Mouse (Mus musculus) limb, embryonic 11.5 days (tissue): Measurements from ENCODE around the gene Pan2. TPM values are rescaled to one million over a fixed set of nuclear protein-coding genes. Genes with fewer than 3 reads are reported as not detected.
A peak's percentile ranks its signal among the peaks of the same experiment; 100 is the strongest.
"Not testable (repeated sequence)": the region's sequence is repeated elsewhere in the genome, so short reads cannot be mapped to it uniquely, and the experiment has no call there.

Experiments
- ATAC-seq: fragments of 200-750 bp; cut with Nextera tagmentation; 2 replicates; pipeline ENCODE4 v1.8.0; 2017; ENCODE audit warnings: low read depth; ENCODE audit not compliant: insufficient number of reproducible peaks, low FRiP score, low TSS enrichment
- DNase-seq: peaks from one replicate; pipeline ENCODE4 v3.0.0-alpha.2; 2015; ENCODE audit warnings: low spot score
- H3K27ac ChIP-seq: fragments of 300-500 bp; sonication (generic); replicated peaks from 2 replicates; pipeline ENCODE4 v1.5.1; 2014; ENCODE audit warnings: low read depth, mild to moderate bottlenecking, low read length
- H3K27me3 ChIP-seq: fragments of 300-500 bp; sonication (generic); 2 replicates; pipeline ENCODE4 v1.6.1; 2014; ENCODE audit warnings: mild to moderate bottlenecking, low read length, mixed read lengths; ENCODE audit not compliant: control insufficient read depth, insufficient read depth
- H3K36me3 ChIP-seq: fragments of 300-500 bp; sonication (generic); 2 replicates; pipeline ENCODE4 v1.6.1; 2014; ENCODE audit warnings: mild to moderate bottlenecking, low read length, moderate library complexity, mixed read lengths; ENCODE audit not compliant: control insufficient read depth, insufficient read depth
- H3K4me1 ChIP-seq: fragments of 300-500 bp; sonication (generic); 2 replicates; pipeline ENCODE4 v1.6.1; 2014; ENCODE audit warnings: low read length, mixed read lengths; ENCODE audit not compliant: control insufficient read depth, insufficient read depth
- H3K4me2 ChIP-seq: fragments of 300-500 bp; sonication (generic); 2 replicates; pipeline ENCODE4 v1.6.1; 2014; ENCODE audit warnings: low read depth, mild to moderate bottlenecking, moderate library complexity; ENCODE audit not compliant: severe bottlenecking
- H3K4me3 ChIP-seq: fragments of 300-500 bp; sonication (generic); 2 replicates; pipeline ENCODE4 v1.5.1; 2014; ENCODE audit warnings: low read depth, low read length
- H3K9ac ChIP-seq: fragments of 300-500 bp; sonication (generic); 2 replicates; pipeline ENCODE4 v1.6.1; 2014; ENCODE audit warnings: mild to moderate bottlenecking, low read length
- H3K9me3 ChIP-seq: fragments of 300-500 bp; sonication (generic); 2 replicates; pipeline ENCODE4 v1.6.1; 2016; ENCODE audit warnings: low read length; ENCODE audit not compliant: control insufficient read depth
- WGBS: fragments of 180-500 bp; shearing (Covaris S2); extraction: QIAGEN DNeasy Blood & Tissue Kit; methylation state at CpG from one replicate; pipeline ENCODE4 v1.1.7; 2014; 5-methylcytosine and 5-hydroxymethylcytosine counted together
- polyA plus RNA-seq: library from polyadenylated mRNA; unstranded; fragments of >200 nt; fragmentation: Nextera tagmentation; extraction: Ambion mirVana; gene quantifications from 2 replicates; pipeline ENCODE4 v1.2.1, GENCODE M21; 2014

Gene Pan2
- polyA plus RNA-seq, 1 experiment from 2014 or later = 38.7 TPM

DNA sequence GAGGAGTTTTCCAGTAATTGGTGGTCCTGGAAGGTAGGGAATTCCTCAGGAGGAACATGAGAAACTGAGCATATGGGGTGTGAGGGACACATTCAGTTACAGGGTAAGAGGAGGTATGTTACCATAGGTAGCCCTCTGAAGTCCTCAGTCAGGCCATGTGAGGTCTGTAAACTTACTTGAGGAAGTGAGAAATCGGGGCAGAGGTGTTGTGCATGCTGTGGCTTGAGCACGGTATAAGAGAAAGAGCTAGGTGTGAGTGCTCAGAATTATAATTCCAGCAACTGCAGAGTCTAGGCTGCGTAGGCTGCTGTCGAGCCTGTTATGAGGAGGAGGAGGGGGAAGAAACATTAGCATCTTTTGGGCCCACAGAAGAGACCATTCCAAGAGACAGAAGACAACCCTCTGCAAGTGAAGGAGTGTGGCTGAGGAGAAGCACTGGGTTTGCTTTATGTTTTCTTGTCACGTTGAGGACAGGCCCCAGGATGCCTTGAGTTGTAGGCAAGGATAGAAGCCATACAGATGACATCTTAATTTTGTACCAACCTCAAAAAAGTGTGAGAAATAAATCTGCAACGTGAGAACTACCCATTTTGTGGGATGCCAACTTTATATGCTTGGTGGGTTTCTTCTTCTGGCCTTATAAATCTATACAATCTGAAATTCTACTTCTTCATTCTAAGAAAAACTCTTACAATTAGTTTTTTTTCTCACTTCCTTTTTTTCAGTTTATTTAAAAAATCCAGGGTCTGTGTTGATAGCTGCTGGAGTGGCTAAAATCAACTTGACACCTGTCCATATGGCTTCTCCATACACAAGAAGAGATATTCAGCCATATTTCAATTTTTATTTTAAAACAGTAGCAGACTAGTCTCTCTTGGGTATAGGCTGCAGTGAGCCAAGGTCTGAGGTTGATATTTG is 39.5 kb upstream of the Pan2 start:
- Histone ChIP-seq H3K9me3 (no peaks in the 10 kb centered on the region), H3K4me2 (no peak overlapping the region), H3K4me3 (no peak overlapping the region), H3K4me1 (no peaks in the 10 kb centered on the region), H3K36me3 (no peaks in the 10 kb centered on the region), H3K9ac (no peak overlapping the region), H3K27ac (no peak overlapping the region), H3K27me3 (no peaks in the 10 kb centered on the region)
- DNase-seq = no peak
- WGBS = 80% methylated on average over 6 of the region's 6 CpGs
- no peak for ATAC-seq

DNA sequence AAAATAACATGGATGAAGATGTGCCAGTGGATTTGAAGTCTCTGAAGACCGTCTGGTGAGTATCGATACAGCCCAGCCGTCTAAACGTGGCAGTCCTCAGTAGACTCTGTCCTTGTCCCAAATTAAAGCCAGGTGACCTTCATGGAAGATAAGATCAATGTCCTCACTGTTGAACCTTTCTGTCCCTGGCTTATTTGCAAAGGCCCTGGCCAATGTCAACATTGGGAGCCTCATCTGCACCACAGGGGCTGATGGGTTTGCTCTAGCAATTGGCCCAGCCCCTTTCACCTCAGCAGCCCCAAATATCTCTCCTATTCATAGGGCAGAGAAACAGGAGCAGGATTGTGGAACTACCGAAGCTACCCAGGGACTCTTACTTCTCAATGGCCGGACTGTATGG is 34.8 kb upstream of the Pan2 start, which contains the start of gene Apof:
Gene Apof (plus strand): TSS at position 301 of the 400 bp plus-strand sequence.
- no peaks in the 10 kb centered on the region for H3K4me1 ChIP-seq
- H3K4me3 ChIP-seq = no peak within 1 kb of the TSS
- 76% methylated on average over 6 of the region's 6 CpGs for WGBS
- no peak within 1 kb of the TSS for H3K27ac ChIP-seq
- ATAC-seq (no peak), DNase-seq (no peak)
- H3K36me3 ChIP-seq = no peaks in the 10 kb centered on the region
- H3K9ac ChIP-seq = no peak within 1 kb of the TSS
- H3K27me3 ChIP-seq = no peaks in the 10 kb centered on the region
- H3K4me2 ChIP-seq = no peak within 1 kb of the TSS
- no peaks in the 10 kb centered on the region for H3K9me3 ChIP-seq

DNA sequence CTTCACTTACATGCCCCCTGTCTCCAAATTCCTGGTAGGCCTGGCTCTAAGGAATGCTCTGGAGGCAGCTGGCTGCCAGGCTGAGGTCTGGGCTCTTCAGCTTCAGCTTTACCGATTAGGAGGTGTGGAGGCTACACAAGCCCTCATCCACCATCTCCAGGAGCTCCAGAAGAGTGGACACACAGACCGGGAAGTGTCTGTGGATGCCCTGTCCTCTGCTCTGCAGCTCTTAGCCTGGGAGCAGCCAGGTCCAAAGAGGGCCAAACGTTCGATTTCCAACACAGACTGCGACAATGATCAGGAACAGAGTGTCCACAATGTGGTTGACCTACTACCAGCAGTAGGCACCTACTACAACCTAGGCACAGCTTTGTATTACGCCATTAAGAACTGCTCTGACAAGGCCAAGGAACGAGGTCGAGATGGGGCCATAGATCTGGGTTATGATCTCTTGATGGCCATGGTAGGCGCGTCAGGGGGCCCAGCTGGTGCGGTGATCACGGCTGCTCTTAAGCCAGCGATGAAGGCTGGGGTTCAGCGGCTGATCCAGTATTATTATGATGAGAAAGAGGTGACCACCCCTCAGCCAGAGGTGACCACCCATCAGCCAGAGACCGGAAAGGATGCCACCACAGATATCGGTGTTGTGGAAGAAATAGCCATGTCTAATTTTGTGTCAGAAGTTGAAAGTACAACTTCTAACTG is 33.8 kb upstream of the Pan2 start:
- ATAC-seq (no peak), DNase-seq (no peak)
- Histone ChIP-seq H3K36me3 (no peaks in the 10 kb centered on the region), H3K9me3 (no peaks in the 10 kb centered on the region), H3K4me1 (no peaks in the 10 kb centered on the region), H3K4me2 (no peak overlapping the region), H3K27ac (no peak overlapping the region), H3K4me3 (no peak overlapping the region), H3K9ac (no peak overlapping the region), H3K27me3 (no peaks in the 10 kb centered on the region)
- 89% methylated on average over 16 of the region's 16 CpGs for WGBS

DNA sequence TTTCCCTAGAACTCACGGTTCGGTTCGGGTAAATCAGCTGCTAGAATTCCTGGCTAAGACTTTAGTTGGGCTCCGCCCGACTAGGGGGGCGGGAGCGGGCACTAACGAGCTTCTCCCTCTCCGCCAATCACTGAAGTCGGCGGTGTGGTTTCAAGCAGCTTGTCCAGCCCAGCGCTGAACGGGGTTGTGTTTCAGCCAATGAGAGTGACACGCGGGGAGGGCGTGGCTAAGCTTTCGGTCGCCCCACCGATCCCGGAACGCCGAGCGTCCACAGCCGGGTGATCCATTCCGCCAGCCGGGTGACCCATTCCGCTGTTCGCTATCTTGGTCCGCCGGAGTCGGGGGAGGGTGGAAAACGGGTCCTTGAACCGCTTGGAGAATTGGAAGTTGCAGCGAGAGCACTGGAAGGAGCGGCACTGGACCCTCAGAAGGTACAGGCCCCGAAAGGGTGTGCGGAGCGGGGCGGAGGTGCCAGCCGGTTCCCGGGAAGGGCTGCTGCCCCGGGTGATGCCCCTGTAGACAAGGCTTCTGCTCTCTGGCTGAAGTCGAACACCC is 32.8 kb upstream of the Pan2 start, which contains the start of gene Stat2:
Gene Stat2 (plus strand): TSS at position 273 of the 555 bp plus-strand sequence.
- peak within 1 kb of the TSS; percentile 69 for H3K4me3 ChIP-seq
- peak; percentile 96 for ATAC-seq
- H3K36me3 ChIP-seq = no peaks in the 10 kb centered on the region
- no peaks in the 10 kb centered on the region for H3K27me3 ChIP-seq
- no peaks in the 10 kb centered on the region for H3K9me3 ChIP-seq
- WGBS = under 1% methylated on average over 43 of the region's 43 CpGs
- peak within 1 kb of the TSS; percentile 23; the same call in 1 of the 2 replicates for H3K27ac ChIP-seq
- no peaks in the 10 kb centered on the region for H3K4me1 ChIP-seq
- DNase-seq = peak; percentile 96
- peak within 1 kb of the TSS; percentile 75 for H3K9ac ChIP-seq
- peak within 1 kb of the TSS; percentile 57 for H3K4me2 ChIP-seq

DNA sequence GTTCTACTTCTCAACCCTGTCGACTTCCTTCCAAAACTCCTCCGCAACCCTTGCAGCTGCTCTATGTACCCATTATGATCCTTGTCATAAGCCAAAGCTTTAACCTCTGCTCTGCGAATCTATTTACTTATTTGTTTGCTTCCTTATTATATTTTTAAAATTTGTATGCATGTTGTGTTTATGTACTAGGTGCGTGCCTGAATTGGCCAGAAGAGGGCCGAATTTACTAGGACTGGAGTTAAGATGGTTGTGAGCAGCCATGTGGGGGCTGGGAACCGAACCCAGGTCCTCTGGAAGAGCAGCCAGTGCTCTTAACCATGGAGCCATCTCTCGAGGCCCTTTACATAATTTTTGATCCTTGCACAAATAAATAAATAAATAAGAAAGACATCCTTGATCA is 32.3 kb upstream of the Pan2 start:
- Histone ChIP-seq H3K27ac (peak overlapping the region; percentile 23; the same call in 1 of the 2 replicates), H3K36me3 (no peaks in the 10 kb centered on the region), H3K9ac (peak overlapping the region; percentile 75), H3K4me1 (no peaks in the 10 kb centered on the region), H3K27me3 (no peaks in the 10 kb centered on the region), H3K9me3 (no peaks in the 10 kb centered on the region), H3K4me3 (peak overlapping the region; percentile 69), H3K4me2 (peak overlapping the region; percentile 57)
- DNase-seq = no peak
- WGBS = 41% methylated on average over 7 of the region's 7 CpGs
- no peak for ATAC-seq

DNA sequence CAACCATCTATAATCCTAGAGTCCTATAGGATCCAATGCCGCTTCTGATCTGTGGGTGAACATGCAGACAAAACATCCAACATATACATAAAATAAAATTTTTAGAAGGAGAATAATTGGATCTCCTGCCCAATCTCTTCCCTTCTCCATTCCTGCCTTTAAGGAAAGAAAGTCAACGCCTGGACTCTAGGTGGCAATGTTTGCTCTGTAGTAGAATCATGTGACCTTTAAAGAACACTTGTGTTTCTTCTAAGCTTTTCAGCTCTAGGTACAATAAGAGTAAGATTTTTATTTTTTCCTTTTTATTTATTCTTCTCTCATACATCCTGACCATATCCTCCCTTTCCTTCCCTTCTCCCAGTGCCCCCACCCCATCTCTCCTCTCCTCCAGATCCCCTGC is 31.3 kb upstream of the Pan2 start:
- no peak overlapping the region for H3K4me2 ChIP-seq
- H3K9me3 ChIP-seq = no peaks in the 10 kb centered on the region
- DNase-seq (no peak), ATAC-seq (no peak)
- H3K36me3 ChIP-seq = peaks cover 3% of the 10 kb centered on the region; the same call in 1 of the 2 replicates
- H3K9ac ChIP-seq = no peak overlapping the region
- WGBS = 77% methylated on average over 2 of the region's 2 CpGs
- no peak overlapping the region for H3K27ac ChIP-seq
- H3K4me3 ChIP-seq = no peak overlapping the region
- no peaks in the 10 kb centered on the region for H3K4me1 ChIP-seq
- H3K27me3 ChIP-seq = no peaks in the 10 kb centered on the region

DNA sequence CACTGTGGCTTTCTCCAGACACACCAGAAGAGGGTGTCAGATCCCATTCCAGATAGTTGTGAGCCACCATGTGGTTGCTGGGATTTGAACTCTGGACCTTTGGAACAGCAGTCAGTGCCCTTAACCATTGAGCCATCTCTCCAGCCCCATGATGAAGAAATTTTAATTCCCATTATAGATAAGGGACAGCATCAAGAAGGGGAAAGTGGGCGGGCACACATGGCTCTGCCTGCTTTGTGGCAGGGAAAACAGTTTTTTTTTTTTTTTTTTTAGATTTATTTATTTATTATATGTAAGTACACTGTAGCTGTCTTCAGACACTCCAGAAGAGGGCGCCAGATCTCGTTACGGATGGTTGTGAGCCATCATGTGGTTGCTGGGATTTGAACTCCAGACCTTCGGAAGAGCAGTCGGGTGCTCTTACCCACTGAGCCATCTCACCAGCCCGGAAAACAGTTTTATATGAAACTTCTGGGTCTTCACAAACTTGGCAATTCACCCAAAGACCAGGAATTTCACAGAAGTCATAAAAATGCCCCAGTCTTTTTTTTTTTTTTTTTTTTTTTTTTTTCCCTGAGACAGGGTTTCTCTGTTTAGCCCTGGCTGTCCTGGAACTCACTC is 30.2 kb upstream of the Pan2 start:
- not testable (repeated sequence) for H3K27me3 ChIP-seq, H3K9ac ChIP-seq, H3K4me3 ChIP-seq, H3K4me2 ChIP-seq, H3K27ac ChIP-seq, H3K36me3 ChIP-seq, H3K9me3 ChIP-seq, DNase-seq, ATAC-seq, H3K4me1 ChIP-seq
- 92% methylated on average over 4 of the region's 7 CpGs for WGBS

DNA sequence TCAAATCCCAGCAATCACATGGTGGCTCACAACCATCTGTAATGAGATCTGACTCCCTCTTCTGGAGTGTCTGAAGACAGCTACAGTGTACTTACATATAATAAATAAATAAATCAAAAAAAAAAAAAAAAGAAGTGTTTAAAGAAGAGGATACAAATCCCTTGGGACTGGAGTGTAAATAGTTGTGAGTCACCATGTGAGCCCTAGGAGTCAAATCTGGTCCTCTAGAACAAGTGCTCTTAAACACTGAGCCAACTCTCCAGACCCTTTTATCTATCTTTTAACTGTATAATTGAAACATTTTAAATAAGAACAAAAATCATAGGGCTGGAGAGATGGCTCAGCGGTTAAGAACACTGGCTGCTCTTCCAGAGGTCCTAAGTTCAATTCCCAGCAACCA is 27.8 kb upstream of the Pan2 start:
- H3K27ac ChIP-seq, H3K9me3 ChIP-seq, DNase-seq, ATAC-seq, H3K27me3 ChIP-seq, H3K4me2 ChIP-seq, H3K9ac ChIP-seq, H3K4me3 ChIP-seq, H3K36me3 ChIP-seq, H3K4me1 ChIP-seq: not testable (repeated sequence)
- 96% methylated on average over 1 of the region's 1 CpGs for WGBS
